Mouse (Mus musculus) ES-E14 (cell line): ENCODE measurements around the gene Bmp10.

Source experiments
- CHD2 ChIP-seq: IDR thresholded peaks from 2 replicates; pipeline ENCODE4 v1.6.1; 2014; ENCODE audit warnings: mild to moderate bottlenecking, low read depth, low read length, inconsistent platforms
- HCFC1 ChIP-seq: IDR thresholded peaks from 2 replicates; pipeline ENCODE4 v1.6.1; 2012; ENCODE audit warnings: low read length, inconsistent platforms, borderline replicate concordance; ENCODE audit not compliant: insufficient read depth
- ZNF384 ChIP-seq: IDR thresholded peaks from 2 replicates; pipeline ENCODE4 v1.6.1; 2012; ENCODE audit warnings: low read depth, low read length, inconsistent platforms

- TF ChIP-seq HCFC1 (no peak), ZNF384 (no peak), CHD2 (no peak)
Measured at GRCm38 (mm10) chr6:87435791-87436190, 7.0 kb downstream of the Bmp10 start.
